Mouse (Mus musculus): ENCODE results near the gene Srxn1. TPM values are rescaled to one million over a fixed set of nuclear protein-coding genes. Genes with fewer than 3 reads are reported as not detected.

Gene Srxn1
- polyA plus RNA-seq, 1 experiment from 2014 or later, result 17.9 TPM

DNA sequence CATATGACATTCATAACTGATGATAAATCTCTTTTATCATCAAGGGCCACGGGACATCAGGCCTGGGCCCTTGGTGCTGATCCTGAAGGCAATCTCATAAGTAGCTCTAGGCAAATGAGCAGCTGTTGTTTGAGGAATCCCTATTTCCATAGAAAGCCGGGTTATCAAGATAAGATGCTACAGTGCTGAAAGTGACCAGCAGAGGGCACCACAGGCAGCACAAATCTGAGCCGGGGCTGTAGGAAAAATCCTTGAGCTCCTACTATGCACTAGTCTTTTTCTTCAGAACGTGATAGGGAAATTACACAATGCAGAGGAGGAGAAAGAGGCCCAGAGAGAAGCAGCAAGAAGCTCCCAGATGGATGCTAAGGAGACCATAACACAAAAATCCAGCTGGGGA, 16.2 kb upstream of the Srxn1 start:
- no peak for ATAC-seq (ENCODE audit: low FRiP score, low TSS enrichment)
- no peak overlapping the region for H3K4me2 ChIP-seq (replicated peaks; ENCODE audit: low read depth, low read length)
- peaks cover 41% of the 10 kb centered on the region for H3K27me3 ChIP-seq (ENCODE audit: insufficient read depth, low read length)
- 12% methylated on average over 4 of the region's 4 CpGs for WGBS
- H3K36me3 ChIP-seq (ENCODE audit: insufficient read depth, low read length), result no peaks in the 10 kb centered on the region
- no peak overlapping the region for H3K27ac ChIP-seq (ENCODE audit: low read length)
- H3K9ac ChIP-seq (replicated peaks; ENCODE audit: low read length), result no peak overlapping the region
- H3K4me1 ChIP-seq (ENCODE audit: insufficient read depth, low read length), result 0 out of 2 replicates have a peak, but pooled peaks cover 8% of the 10 kb centered on the region
- no peaks in the 10 kb centered on the region for H3K9me3 ChIP-seq (ENCODE audit: low read length)
- H3K4me3 ChIP-seq (ENCODE audit: low read length), result no peak overlapping the region

DNA sequence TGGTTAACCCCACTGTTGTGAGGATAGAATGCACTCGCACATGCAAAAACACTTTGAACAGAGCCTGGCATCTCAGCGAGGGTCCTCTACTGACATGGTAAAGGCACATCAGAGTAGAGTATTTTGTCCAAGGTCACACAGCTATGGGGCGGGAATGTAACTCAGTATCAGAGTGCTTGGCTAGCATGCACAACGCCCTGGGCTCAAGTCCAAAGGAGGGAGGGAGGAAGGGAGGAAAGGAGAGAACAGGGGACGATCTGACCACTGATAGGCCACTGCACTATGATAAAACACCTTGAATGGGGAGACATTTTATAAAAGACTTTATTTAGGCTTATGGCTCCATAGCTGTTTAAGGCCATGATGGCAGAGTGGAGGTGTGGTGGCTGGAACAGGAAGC, 15.7 kb upstream of the Srxn1 start:
- H3K4me1 ChIP-seq (ENCODE audit: insufficient read depth, low read length), result 0 out of 2 replicates have a peak, but pooled peaks cover 8% of the 10 kb centered on the region
- 80% methylated on average over 5 of the region's 5 CpGs for WGBS
- no peak overlapping the region for H3K9ac ChIP-seq (replicated peaks; ENCODE audit: low read length)
- no peak overlapping the region for H3K27ac ChIP-seq (ENCODE audit: low read length)
- no peak overlapping the region for H3K4me2 ChIP-seq (replicated peaks; ENCODE audit: low read depth, low read length)
- no peak overlapping the region for H3K4me3 ChIP-seq (ENCODE audit: low read length)
- H3K9me3 ChIP-seq (ENCODE audit: low read length), result no peaks in the 10 kb centered on the region
- H3K27me3 ChIP-seq (ENCODE audit: insufficient read depth, low read length), result peaks cover 42% of the 10 kb centered on the region
- no peaks in the 10 kb centered on the region for H3K36me3 ChIP-seq (ENCODE audit: insufficient read depth, low read length)
- ATAC-seq (ENCODE audit: low FRiP score, low TSS enrichment), result no peak

DNA sequence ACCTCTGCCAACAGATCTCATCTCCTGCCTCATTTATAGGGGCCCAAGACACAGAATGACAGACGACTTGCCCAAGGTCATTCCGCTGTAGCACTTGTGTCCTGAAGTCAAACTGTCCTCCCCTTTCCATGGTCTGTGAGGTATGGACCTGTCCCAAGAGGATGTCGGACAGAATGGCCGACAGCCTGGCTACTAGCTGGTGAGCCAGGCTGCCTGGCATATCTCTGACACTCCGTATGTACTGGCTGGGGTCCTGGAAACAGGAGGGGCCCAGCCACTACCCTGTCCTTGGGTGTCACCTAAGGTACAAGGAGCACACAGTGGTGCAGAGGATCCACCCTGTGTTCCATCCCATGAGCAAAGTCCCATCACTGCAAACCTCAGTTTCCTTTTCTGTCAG, 14.8 kb upstream of the Srxn1 start:
- WGBS, result 82% methylated on average over 5 of the region's 5 CpGs
- Histone ChIP-seq H3K4me2 (replicated peaks; ENCODE audit: low read depth, low read length) (no peak overlapping the region), H3K27ac (ENCODE audit: low read length) (no peak overlapping the region), H3K4me1 (ENCODE audit: insufficient read depth, low read length) (peaks cover 15% of the 10 kb centered on the region), H3K9me3 (ENCODE audit: low read length) (no peaks in the 10 kb centered on the region), H3K4me3 (ENCODE audit: low read length) (no peak overlapping the region), H3K36me3 (ENCODE audit: insufficient read depth, low read length) (no peaks in the 10 kb centered on the region), H3K27me3 (ENCODE audit: insufficient read depth, low read length) (peaks cover 51% of the 10 kb centered on the region), H3K9ac (replicated peaks; ENCODE audit: low read length) (no peak overlapping the region)
- no peak for ATAC-seq (ENCODE audit: low FRiP score, low TSS enrichment)

DNA sequence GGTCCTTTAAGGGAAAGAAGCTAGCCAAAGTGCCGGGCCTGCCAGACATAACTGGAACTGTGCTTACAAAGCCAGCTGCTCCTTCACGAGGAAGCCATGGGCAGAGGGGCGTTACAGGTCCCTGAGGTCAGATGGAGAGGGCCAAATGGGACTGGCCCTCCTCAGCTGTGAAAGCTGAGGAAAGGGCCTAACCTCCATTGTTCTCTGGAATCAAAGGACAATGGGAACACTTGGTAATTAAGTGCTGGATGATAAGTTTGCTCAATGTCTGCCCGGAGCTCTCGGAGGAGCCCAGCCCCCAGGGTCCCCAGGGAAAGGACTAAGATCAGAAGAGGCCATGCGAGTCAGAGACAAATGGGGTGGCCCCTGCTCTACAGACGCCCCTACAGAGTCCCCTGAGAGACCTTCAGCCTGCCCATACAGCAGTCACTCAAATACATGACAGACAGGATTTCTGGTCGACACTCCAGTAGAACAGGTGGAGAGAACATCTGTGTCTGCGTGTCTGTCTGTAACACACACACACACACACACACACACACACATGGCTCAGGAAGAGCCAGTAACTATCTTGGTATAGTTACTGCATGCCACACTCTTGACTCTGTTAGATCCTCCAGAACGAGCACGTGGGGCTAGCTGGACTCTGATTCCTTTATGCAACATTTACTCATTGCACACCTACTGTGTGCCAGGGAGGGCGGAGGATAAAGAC, 13.8 kb upstream of the Srxn1 start:
- Histone ChIP-seq H3K4me1 (ENCODE audit: insufficient read depth, low read length) (peaks cover 15% of the 10 kb centered on the region), H3K9ac (replicated peaks; ENCODE audit: low read length) (no peak overlapping the region), H3K4me2 (replicated peaks; ENCODE audit: low read depth, low read length) (no peak overlapping the region), H3K9me3 (ENCODE audit: low read length) (no peaks in the 10 kb centered on the region), H3K27ac (ENCODE audit: low read length) (no peak overlapping the region), H3K27me3 (ENCODE audit: insufficient read depth, low read length) (peaks cover 61% of the 10 kb centered on the region), H3K36me3 (ENCODE audit: insufficient read depth, low read length) (no peaks in the 10 kb centered on the region), H3K4me3 (ENCODE audit: low read length) (no peak overlapping the region)
- 29% methylated on average over 12 of the region's 12 CpGs for whole genome bisulfite sequencing
- ATAC-seq (ENCODE audit: low FRiP score, low TSS enrichment), result no peak

DNA sequence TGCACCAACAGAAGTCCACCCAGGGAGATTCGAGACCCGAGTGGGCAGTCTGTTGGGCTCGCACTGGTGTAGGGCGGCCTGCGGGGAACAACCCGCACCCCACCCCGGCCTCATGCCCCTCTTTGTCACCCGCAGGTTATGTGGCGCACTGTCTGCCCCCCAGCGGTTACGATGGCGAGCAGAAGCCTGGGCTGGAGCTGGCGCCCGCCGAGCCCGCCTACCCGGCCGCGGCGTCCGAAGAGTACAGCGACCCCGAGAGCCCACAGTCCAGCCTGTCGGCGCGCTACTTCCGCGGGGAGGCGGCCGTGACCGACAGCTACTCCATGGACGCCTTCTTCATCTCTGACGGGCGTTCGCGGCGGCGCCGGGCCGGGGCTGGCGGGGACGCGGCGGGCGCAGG, 12.4 kb upstream of the Srxn1 start:
- ATAC-seq (ENCODE audit: low FRiP score, low TSS enrichment), result no peak

DNA sequence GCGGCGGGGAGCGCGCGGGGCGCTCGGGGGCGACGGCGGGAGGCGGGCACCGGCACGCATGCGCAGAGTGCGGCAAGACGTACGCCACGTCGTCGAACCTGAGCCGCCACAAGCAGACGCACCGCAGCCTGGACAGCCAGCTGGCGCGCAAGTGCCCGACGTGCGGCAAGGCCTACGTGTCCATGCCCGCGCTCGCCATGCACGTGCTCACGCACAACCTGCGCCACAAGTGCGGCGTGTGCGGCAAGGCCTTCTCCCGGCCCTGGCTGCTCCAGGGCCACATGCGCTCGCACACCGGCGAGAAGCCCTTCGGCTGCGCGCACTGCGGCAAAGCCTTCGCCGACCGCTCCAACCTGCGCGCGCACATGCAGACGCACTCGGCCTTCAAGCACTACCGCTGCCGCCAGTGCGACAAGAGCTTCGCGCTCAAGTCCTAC, 11.9 kb upstream of the Srxn1 start:
- Histone ChIP-seq H3K9ac (replicated peaks; ENCODE audit: low read length) (no peak overlapping the region; the same call in 1 of the 2 replicates), H3K27me3 (ENCODE audit: insufficient read depth, low read length) (peaks cover 68% of the 10 kb centered on the region)

More for the DNA sequence above, 12.4 kb upstream of the Srxn1 start:
- H3K27me3 ChIP-seq (ENCODE audit: insufficient read depth, low read length), result peaks cover 68% of the 10 kb centered on the region
- no peak overlapping the region for H3K9ac ChIP-seq (replicated peaks; ENCODE audit: low read length)
- H3K27ac ChIP-seq (ENCODE audit: low read length), result no peak overlapping the region
- H3K4me2 ChIP-seq (replicated peaks; ENCODE audit: low read depth, low read length), result peak overlapping the region; percentile 58
- peaks cover 15% of the 10 kb centered on the region for H3K4me1 ChIP-seq (ENCODE audit: insufficient read depth, low read length)
- peak overlapping the region; percentile 41 for H3K4me3 ChIP-seq (ENCODE audit: low read length)
- H3K36me3 ChIP-seq (ENCODE audit: insufficient read depth, low read length), result no peaks in the 10 kb centered on the region
- no peaks in the 10 kb centered on the region for H3K9me3 ChIP-seq (ENCODE audit: low read length)
- 3% methylated on average over 42 of the region's 45 CpGs for WGBS

DNA sequence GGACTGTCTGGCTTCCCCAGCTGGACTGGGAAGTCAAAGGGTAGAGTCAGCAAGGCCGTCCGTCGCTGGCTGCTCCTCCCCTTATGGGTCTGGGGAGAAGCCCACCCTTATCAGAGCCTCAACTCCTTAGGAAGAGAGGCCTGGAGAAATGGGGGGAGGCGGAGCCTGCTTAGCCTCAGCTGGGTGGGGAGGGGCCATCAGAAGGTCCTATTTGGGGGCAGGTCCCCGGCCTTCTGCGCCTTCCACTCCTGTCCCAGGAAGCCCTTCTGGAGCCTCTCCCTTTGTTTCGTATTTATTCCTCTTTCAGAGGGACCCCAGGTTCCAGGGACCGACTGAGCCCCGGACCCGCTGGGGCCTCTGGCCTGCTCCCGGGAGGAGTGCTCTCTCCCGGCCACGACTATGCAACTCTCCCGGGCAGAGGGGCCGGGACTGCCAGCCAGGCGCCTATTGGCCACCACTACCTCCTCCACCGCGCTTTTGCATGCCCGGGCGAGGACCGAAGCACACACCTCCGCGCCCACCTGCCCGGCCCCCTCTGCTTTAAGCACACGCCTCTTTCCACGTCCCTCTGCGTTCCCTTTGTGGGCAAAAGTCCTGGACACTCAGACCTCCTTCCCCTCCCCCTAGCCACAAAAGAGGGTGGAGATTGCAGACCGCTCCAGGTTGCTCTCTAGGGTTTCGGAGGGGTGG, 10.3 kb upstream of the Srxn1 start:
- Histone ChIP-seq H3K9me3 (ENCODE audit: low read length) (no peaks in the 10 kb centered on the region), H3K4me2 (replicated peaks; ENCODE audit: low read depth, low read length) (peak overlapping the region; percentile 50), H3K9ac (replicated peaks; ENCODE audit: low read length) (no peak overlapping the region; the same call in 1 of the 2 replicates), H3K36me3 (ENCODE audit: insufficient read depth, low read length) (no peaks in the 10 kb centered on the region), H3K4me1 (ENCODE audit: insufficient read depth, low read length) (peaks cover 15% of the 10 kb centered on the region), H3K27me3 (ENCODE audit: insufficient read depth, low read length) (peaks cover 68% of the 10 kb centered on the region), H3K27ac (ENCODE audit: low read length) (no peak overlapping the region), H3K4me3 (ENCODE audit: low read length) (peak overlapping the region; percentile 20)
- 5% methylated on average over 29 of the region's 29 CpGs for WGBS
- ATAC-seq (ENCODE audit: low FRiP score, low TSS enrichment), result peak; percentile 44; the same call in 1 of the 2 replicates

More for the DNA sequence above, 11.9 kb upstream of the Srxn1 start:
- Histone ChIP-seq H3K4me2 (replicated peaks; ENCODE audit: low read depth, low read length) (peak overlapping the region; percentile 58), H3K9me3 (ENCODE audit: low read length) (no peaks in the 10 kb centered on the region), H3K4me3 (ENCODE audit: low read length) (peak overlapping the region; percentile 41), H3K36me3 (ENCODE audit: insufficient read depth, low read length) (no peaks in the 10 kb centered on the region), H3K4me1 (ENCODE audit: insufficient read depth, low read length) (peaks cover 15% of the 10 kb centered on the region), H3K27ac (ENCODE audit: low read length) (no peak overlapping the region)
- ATAC-seq (ENCODE audit: low FRiP score, low TSS enrichment), result no peak; the same call in 1 of the 2 replicates
- under 1% methylated on average over 49 of the region's 60 CpGs for WGBS

DNA sequence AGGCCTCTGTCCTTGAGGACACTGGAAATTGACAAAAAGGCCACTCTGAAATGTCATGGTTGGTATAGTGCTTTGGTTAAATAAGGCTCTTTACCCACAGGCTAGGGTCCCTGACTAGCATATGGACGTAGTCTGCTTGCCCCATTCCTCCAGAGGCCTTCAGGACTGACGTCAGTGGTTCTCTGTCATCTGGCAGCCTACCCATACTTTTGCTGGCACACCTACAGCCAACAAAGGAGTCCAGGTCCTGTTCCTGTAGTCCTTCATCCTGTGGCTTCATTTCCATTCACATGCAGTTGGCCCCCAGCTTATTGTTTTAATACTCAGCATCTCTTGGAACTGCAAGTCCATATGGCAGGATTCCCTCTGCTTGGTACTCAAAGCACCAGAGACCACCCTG, 8.4 kb upstream of the Srxn1 start:
- Histone ChIP-seq H3K4me2 (replicated peaks; ENCODE audit: low read depth, low read length) (no peak overlapping the region), H3K27ac (ENCODE audit: low read length) (no peak overlapping the region), H3K4me1 (ENCODE audit: insufficient read depth, low read length) (peaks cover 15% of the 10 kb centered on the region), H3K9ac (replicated peaks; ENCODE audit: low read length) (no peak overlapping the region), H3K27me3 (ENCODE audit: insufficient read depth, low read length) (peaks cover 57% of the 10 kb centered on the region), H3K4me3 (ENCODE audit: low read length) (no peak overlapping the region), H3K9me3 (ENCODE audit: low read length) (no peaks in the 10 kb centered on the region), H3K36me3 (ENCODE audit: insufficient read depth, low read length) (no peaks in the 10 kb centered on the region)
- ATAC-seq (ENCODE audit: low FRiP score, low TSS enrichment), result no peak
- 83% methylated on average over 2 of the region's 2 CpGs for WGBS

DNA sequence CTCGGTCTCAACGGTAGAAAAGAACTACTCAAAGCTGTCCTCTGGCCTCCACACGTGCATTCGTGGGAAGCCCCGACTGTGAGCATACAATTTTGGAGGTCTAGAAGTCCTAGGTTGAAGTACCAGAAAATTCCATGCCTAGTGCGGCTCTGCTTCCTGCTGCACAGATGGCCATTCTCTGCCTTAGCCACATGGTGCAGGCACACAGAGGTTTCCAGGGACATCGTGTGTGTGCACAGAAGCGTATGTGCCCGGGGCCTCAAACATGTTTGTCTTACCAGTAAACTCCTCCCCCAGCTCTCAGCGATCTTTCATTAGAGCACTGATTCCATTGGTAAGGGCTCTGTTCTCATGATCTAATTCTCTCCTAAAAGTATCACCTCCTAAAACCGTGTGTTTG, 7.4 kb upstream of the Srxn1 start:
- no peak for ATAC-seq (ENCODE audit: low FRiP score, low TSS enrichment)
- H3K36me3 ChIP-seq (ENCODE audit: insufficient read depth, low read length), result no peaks in the 10 kb centered on the region
- no peak overlapping the region for H3K4me2 ChIP-seq (replicated peaks; ENCODE audit: low read depth, low read length)
- H3K27me3 ChIP-seq (ENCODE audit: insufficient read depth, low read length), result peaks cover 49% of the 10 kb centered on the region
- no peaks in the 10 kb centered on the region for H3K9me3 ChIP-seq (ENCODE audit: low read length)
- no peak overlapping the region for H3K27ac ChIP-seq (ENCODE audit: low read length)
- no peak overlapping the region for H3K9ac ChIP-seq (replicated peaks; ENCODE audit: low read length)
- peaks cover 15% of the 10 kb centered on the region for H3K4me1 ChIP-seq (ENCODE audit: insufficient read depth, low read length)
- no peak overlapping the region for H3K4me3 ChIP-seq (ENCODE audit: low read length)
- 69% methylated on average over 11 of the region's 11 CpGs for WGBS

DNA sequence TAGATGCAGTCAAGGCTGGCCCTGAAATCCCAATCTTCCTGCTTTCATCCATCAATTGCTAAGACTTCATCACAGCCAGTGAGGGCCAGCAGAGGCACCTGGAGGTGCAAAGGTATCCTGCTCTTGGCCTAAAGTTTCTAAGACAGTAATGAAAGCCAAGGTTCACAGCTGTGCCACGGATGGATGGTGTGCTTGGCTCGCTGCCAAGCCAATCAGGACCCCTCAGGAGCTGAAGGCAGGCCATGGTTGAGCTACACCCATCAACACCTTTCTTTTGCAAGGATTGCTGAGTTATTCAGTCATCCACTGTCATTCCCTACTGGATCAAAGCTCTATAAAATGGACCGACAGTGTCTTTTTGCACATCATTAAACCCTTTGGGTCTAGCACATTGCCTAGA, 5.8 kb upstream of the Srxn1 start:
- Histone ChIP-seq H3K27me3 (ENCODE audit: insufficient read depth, low read length) (peaks cover 32% of the 10 kb centered on the region), H3K4me1 (ENCODE audit: insufficient read depth, low read length) (peaks cover 8% of the 10 kb centered on the region), H3K36me3 (ENCODE audit: insufficient read depth, low read length) (no peaks in the 10 kb centered on the region), H3K4me3 (ENCODE audit: low read length) (no peak overlapping the region), H3K27ac (ENCODE audit: low read length) (no peak overlapping the region), H3K4me2 (replicated peaks; ENCODE audit: low read depth, low read length) (no peak overlapping the region), H3K9me3 (ENCODE audit: low read length) (no peaks in the 10 kb centered on the region), H3K9ac (replicated peaks; ENCODE audit: low read length) (no peak overlapping the region)
- 40% methylated on average over 3 of the region's 3 CpGs for WGBS
- ATAC-seq (ENCODE audit: low FRiP score, low TSS enrichment), result no peak

All from kidney, embryonic 16.5 days (tissue).